Mouse (Mus musculus) spleen, adult 18-20 months (tissue): ENCODE data around the gene Fgf11.

ENCODE experiments used
- DNase-seq, 2 experiments: peaks; one replicate each; pipeline ENCODE4 v3.0.0; 2022; ENCODE audit warnings: mixed read lengths in 2 of 2

The Fgf11 gene

DNA sequence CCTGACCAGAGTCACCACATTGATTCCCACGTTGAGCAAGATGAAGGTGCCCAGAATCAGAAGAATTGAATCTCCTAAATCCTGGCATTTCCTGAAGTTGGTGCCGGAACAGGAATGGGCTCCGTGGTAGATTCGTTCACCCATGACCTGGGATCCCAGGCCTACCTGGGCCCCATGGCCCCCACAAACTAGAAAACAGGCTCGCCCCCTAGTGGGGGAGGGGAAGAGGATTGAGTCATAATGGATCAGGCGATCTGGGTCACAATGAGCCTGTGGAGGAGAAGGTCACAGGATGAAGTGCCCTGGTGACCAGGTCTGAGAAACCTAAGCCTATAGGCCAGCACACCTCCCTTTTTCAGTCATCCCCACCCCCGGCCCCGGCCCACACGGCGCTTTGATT lies 13.5 kb upstream of the Fgf11 start, which contains the start of gene Gm39566:
TSS of gene Gm39566 (minus strand) at position 144 of the 400 bp plus-strand sequence.
- DNase-seq: no peak

GRCm38 (mm10) chr11:69810280-69810679 lies 8.6 kb upstream of the Fgf11 start:
- no peak for DNase-seq

DNA sequence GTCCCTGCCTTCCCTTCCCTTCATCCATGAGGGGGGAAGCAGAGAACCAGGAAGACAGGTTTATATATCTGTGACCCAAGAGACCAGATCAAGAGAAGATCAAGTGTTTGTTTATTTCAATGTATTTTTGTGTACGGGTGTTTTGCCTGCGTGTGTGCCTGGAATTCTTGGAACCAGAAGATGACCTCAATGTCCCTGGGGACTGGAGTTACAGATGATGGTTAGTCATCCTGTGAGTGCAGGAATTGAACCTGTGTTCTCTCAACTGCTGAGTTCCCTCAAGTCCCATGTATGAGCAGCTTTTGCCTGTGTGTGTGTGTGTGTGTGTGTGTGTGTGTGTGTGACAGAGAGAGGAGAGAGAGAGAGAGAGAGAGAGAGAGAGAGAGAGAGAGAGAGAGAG lies 6.0 kb upstream of the Fgf11 start:
- DNase-seq: no peak

- no peak for DNase-seq
Observed at GRCm38 (mm10) chr11:69806378-69806777, 4.7 kb upstream of the Fgf11 start.

- no peak for DNase-seq
Observed at GRCm38 (mm10) chr11:69804972-69805909, 3.6 kb upstream of the Fgf11 start, which contains the start of gene Tmem102. Tmem102 (minus strand) TSS chr11:69805624.

- DNase-seq: no peak
Observed at GRCm38 (mm10) chr11:69804652-69804940, 2.9 kb upstream of the Fgf11 start.

DNA sequence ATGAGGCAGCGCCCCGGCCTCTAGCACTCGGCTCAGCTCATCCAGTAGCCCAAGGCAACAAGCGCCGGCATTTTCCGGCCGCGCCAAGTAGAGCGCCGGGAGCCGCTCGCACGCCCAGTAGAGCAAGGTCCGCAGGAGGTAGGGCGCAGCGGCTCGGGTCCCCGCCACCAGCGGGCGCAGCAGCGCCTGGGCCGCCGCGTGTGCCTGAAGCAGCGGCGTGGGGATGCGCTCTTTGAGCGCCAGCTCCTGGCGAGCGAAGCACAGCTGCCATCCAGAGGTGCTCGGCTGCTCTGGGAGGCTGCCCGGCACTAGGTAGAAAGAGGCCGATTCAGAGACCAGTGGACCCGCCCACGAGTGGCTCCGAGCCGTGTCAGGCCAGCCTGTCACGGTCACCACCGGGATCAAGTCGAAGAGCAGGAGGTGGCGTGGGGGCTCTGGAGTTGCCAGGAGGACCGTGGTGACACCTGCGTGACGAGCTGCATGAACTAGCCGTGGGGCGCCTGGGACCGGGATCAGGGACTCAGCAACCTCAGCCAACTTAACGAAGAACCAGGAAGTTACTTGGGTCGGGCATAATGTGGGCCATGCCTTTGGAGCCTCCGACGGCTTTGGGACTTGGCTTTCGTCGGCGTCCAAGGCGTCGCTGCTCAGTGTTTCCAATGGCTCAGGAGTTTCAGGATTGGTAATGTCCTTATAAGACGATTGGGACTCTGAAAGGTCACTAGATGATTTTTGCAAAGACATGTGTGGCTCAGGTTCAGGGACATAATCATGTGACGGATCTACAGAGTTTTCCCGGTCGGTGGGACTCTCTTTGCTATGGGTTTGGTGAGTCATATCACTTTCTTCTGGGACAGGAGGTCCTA lies 2.4 kb upstream of the Fgf11 start:
- DNase-seq: peak; percentile 59 to 79

DNA sequence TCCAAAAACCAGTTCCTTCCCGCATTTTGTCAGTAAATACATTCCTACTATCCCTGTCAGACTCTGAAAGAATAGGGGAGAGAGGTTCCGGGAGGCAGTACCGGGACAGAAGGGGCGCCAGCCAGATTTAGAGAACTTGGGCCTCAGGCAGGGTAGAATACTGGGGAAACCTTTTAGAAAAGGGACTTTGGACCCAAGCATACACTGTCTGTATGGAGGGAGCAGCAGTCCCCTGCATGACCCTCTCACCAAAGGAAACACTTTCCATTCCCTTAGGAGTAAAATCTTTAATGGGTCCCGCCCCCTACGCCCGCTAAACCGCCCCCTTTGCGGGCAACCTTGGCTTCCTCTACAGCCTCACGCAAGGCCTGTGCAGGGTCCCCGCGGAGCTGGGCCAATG lies 1.7 kb upstream of the Fgf11 start:
- DNase-seq: no peak

GRCm38 (mm10) chr11:69802648-69803105 lies 1.0 kb upstream of the Fgf11 start:
- peak; percentile 58 to 72 for DNase-seq

- peak in 1 of 2 experiments; percentile 19 for DNase-seq
Observed at GRCm38 (mm10) chr11:69800392-69801197, 1.1 kb downstream of the Fgf11 start.

DNA sequence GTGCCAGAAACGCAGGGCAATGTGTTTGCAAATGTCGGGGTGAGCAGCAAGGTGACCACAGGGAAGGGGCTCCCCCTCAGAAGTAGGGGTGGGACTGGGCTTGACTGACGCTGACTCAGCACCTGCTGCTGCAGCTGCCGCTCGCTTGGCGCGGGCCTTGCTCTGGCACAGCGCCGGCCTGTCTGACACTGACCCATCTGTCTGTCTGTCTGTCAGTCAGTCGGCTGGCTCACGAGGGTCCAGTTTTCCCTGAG lies 1.6 kb downstream of the Fgf11 start:
- no peak for DNase-seq

- DNase-seq: peak; percentile 48 to 53
Observed at GRCm38 (mm10) chr11:69799394-69800137, 2.1 kb downstream of the Fgf11 start.

DNA sequence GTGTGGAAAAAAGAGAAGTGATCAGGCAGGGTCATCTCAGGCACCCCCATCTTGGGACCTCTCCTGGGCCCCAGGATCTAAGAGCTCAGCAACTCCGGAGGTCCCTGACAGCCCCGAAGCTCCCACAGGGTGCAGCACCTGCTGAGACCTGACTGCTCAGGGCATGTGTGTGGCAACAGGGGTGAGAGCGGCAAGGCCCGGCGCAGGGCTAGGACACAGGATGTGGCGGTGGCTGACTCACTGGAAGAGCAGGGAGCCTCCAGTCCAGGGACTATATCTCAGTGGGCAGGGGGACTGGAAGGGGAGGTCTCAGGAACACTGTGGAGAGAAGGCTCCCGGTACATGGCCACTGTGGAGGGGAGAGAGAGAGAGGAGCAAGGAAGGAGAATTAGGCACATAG lies 3.7 kb downstream of the Fgf11 start:
- DNase-seq: no peak

DNA sequence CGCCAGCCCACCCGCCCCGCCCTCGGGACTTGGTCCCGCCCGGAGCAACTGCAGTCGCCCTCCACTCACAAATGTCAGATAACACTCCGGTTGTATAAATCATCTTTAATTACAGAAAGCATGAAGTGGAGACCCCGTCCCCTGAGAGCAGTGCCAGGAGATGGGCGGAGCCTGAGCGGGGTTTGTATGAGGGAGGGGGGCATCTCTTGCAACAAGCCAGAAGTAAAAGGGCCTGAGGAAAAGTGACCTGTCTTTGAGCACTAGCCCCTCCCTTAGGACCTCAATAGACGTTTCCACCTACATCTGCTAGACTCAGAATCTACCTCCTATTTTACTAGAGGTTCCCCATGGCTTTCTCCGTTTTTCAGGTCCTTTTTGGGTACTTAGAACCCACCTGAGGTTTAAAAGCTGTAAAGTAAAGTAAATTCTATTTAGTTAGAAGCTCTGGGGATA lies 5.6 kb downstream of the Fgf11 start:
- DNase-seq: peak in 1 of 2 experiments; percentile 32

GRCm38 (mm10) chr11:69795168-69795982 lies 6.3 kb downstream of the Fgf11 start, which contains the start of gene Chrnb1:
Chrnb1 (minus strand) TSS chr11:69795943.
- peak; percentile 90 to 92 for DNase-seq

GRCm38 (mm10) chr11:69793429-69793828 lies 8.2 kb downstream of the Fgf11 start:
- no peak for DNase-seq

GRCm38 (mm10) chr11:69791420-69791819 lies 10.2 kb downstream of the Fgf11 start:
- DNase-seq: no peak

DNA sequence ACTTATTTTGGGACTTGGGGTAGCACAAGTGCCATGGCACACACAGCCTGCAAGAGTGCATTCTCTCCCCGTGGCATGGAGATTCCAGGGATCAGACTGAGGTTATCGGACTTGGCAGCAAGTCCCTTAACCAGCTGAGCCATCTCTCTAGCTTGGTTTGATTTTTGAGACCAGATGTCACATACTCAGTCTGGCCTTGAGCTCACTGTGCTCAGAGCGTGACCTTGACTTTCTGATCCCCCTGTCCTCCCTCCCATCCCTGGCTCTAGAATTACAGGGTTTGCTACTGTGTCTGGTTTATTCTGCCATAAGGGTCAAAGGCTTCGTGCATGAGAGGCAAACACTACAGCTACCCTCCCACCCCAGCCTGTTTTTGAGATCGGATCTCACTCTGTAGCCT lies 12.2 kb downstream of the Fgf11 start:
- DNase-seq: no peak

GRCm38 (mm10) chr11:69787306-69787705 lies 14.4 kb downstream of the Fgf11 start:
- DNase-seq: no peak

- no peak for DNase-seq
Observed at GRCm38 (mm10) chr11:69784793-69785272, 16.8 kb downstream of the Fgf11 start.

DNA sequence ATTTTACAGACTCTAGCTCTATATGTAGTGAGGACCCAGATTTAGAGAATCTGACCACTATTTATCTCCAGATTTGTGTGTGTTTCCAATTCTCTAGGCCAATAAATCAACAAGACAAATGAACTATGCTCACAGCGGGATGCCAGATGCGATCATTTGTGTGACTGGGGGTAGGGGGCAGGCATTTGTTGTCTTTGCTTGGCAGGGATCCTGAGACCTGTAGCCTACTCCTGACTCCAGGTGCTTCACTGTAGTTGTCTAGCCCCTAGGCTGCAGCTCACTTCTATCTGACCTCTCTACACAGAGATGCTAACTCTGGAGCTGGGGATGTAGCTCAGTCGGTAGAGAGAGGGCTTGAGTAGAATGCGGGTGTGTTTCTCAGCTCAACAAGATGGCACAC lies 19.8 kb downstream of the Fgf11 start:
- no peak for DNase-seq
